Mouse (Mus musculus) hindbrain, embryonic 14.5 days (tissue): Measurements from ENCODE around the gene Depdc7. TPM values are rescaled to one million over a fixed set of nuclear protein-coding genes. Genes with fewer than 3 reads are reported as not detected.

Experiments used
- ATAC-seq: fragments of 200-750 bp; cut with Nextera tagmentation; 2 replicates; pipeline ENCODE4 v1.8.0; 2017; ENCODE audit warnings: moderate number of reproducible peaks, mild to moderate bottlenecking, moderate TSS enrichment, moderate library complexity; ENCODE audit not compliant: low FRiP score
- DNase-seq: peaks from one replicate; pipeline ENCODE4 v3.0.0-alpha.2; 2015; ENCODE audit warnings: low spot score
- H3K27ac ChIP-seq: fragments of 300-500 bp; sonication (generic); 2 replicates; pipeline ENCODE4 v1.5.1; 2014; ENCODE audit warnings: mild to moderate bottlenecking, moderate library complexity
- H3K27me3 ChIP-seq: fragments of 300-500 bp; sonication (generic); 2 replicates; pipeline ENCODE4 v1.6.1; 2014; ENCODE audit warnings: mild to moderate bottlenecking, low read length, mixed read lengths; ENCODE audit not compliant: control insufficient read depth, insufficient read depth
- H3K36me3 ChIP-seq: fragments of 300-500 bp; sonication (generic); replicated peaks from 2 replicates; pipeline ENCODE4 v1.6.1; 2014; ENCODE audit not compliant: control insufficient read depth, insufficient read depth
- H3K4me1 ChIP-seq: fragments of 300-500 bp; sonication (generic); replicated peaks from 2 replicates; pipeline ENCODE4 v1.6.1; 2014; ENCODE audit warnings: antibody characterized with exemption, low read length, mixed read lengths; ENCODE audit not compliant: control insufficient read depth, insufficient read depth
- H3K4me2 ChIP-seq: fragments of 300-500 bp; sonication (generic); replicated peaks from 2 replicates; pipeline ENCODE4 v1.6.1; 2014; ENCODE audit warnings: mild to moderate bottlenecking, moderate library complexity
- H3K4me3 ChIP-seq: fragments of 300-500 bp; sonication (generic); replicated peaks from 2 replicates; pipeline ENCODE4 v1.5.1; 2014; ENCODE audit warnings: mild to moderate bottlenecking, low read length
- H3K9ac ChIP-seq: fragments of 300-500 bp; sonication (generic); 2 replicates; pipeline ENCODE4 v1.6.1; 2014
- H3K9me3 ChIP-seq: fragments of 300-500 bp; sonication (generic); 2 replicates; pipeline ENCODE4 v1.6.1; 2016; ENCODE audit warnings: low read length; ENCODE audit not compliant: control insufficient read depth
- WGBS: fragments of 180-500 bp; shearing (Covaris S2); extraction: QIAGEN DNeasy Blood & Tissue Kit; methylation state at CpG from one replicate; pipeline ENCODE4 v1.1.7; 2014; 5-methylcytosine and 5-hydroxymethylcytosine counted together
- polyA plus RNA-seq: library from polyadenylated mRNA; unstranded; fragments of >200 nt; fragmentation: Nextera tagmentation; extraction: Ambion mirVana; gene quantifications from 2 replicates; pipeline ENCODE4 v1.2.1, GENCODE M21; 2014

Depdc7 gene
- polyA plus RNA-seq, 1 experiment from 2014 or later: 1.6 TPM

DNA sequence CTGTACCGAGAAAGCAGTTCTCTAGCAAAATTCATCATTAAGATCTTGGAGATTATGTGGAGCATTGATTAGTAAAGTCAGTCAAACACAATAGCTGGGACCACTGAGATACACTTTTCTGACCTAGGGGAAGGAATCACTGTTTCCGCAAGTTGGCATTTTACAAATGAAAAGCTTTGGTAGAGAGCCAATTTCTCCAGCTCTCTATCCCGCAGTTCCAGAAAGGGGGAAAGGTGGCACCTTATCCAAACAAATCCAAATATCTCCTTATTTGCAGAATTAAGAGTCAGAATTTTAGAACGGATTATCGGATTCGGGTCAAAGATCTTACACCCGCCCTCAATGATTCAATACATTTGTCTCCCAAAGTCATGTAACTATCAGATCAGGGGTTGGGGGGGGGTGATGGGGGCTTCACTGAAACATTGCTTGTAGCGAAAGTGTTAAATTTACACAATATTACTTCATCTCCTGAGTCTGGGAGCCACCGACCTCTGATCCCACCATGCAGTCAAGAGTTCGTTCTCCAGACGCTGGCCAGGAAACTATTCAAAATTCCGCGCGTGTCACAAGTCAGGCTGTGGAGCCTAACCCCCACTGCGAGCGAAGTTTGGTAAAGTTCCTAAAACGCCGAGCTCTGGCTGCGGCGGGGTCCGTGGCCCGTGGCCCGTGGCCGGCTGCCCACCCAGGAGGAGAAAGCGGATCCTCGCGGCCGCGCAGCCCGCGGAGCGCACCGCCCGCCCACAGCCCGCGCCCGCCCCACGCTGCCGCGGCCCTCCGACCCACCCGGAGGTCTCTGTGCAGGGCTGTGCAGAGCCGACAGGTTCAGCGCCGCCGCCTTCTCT, 560 bp downstream of the Depdc7 start:
- Histone ChIP-seq H3K27me3 (peaks cover 36% of the 10 kb centered on the region), H3K9me3 (no peaks in the 10 kb centered on the region), H3K4me1 (peaks cover 13% of the 10 kb centered on the region), H3K27ac (no peak overlapping the region), H3K9ac (peak overlapping the region; percentile 72), H3K36me3 (no peaks in the 10 kb centered on the region), H3K4me2 (peak overlapping the region; percentile 99), H3K4me3 (peak overlapping the region; percentile 69)
- DNase-seq (no peak), ATAC-seq (no peak)
- 4% methylated on average over 46 of the region's 46 CpGs for WGBS

DNA sequence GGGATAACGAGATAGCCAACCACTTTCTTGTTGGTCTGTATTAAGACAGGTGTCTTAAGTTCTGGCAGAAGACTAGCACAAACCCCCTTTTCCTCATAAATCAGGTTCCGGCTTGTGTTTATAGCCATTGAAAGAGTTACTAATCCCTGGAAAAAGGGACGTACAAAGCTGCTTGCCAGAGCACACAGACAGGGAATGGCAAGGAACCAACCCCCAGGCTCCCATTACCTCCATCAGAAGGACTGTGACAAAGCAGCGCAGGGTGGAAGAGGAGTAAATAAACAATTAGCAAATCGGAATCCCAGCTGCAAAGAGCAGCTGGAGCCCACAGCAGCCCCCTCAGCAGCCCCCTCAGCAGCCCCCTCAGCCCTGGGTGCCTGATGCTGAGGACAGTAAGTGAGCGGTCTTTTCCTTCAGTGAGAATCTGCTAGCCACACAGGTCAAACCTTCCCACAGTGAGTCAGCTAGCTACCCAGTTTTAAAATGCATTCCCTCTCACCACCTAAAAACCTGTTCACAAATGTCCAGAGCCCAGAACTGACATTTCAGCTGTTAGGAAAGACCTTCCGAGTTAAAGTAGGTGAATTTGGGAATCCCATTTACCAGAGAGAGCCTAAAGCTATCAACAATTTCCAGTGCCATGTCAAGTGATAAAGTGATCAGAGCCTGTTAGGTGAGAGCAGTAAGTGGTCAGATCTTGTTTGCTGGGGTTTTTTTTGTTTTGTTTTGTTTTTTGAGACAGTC, 1.5 kb downstream of the Depdc7 start:
- 41% methylated on average over 7 of the region's 7 CpGs for WGBS
- H3K4me1 ChIP-seq: peaks cover 13% of the 10 kb centered on the region
- H3K27ac ChIP-seq: no peak overlapping the region
- H3K9me3 ChIP-seq: no peaks in the 10 kb centered on the region
- no peak overlapping the region for H3K9ac ChIP-seq
- DNase-seq (no peak), ATAC-seq (no peak)
- peaks cover 36% of the 10 kb centered on the region for H3K27me3 ChIP-seq
- no peaks in the 10 kb centered on the region for H3K36me3 ChIP-seq
- peak overlapping the region; percentile 99; the same call in 1 of the 2 replicates for H3K4me2 ChIP-seq
- no peak overlapping the region for H3K4me3 ChIP-seq

DNA sequence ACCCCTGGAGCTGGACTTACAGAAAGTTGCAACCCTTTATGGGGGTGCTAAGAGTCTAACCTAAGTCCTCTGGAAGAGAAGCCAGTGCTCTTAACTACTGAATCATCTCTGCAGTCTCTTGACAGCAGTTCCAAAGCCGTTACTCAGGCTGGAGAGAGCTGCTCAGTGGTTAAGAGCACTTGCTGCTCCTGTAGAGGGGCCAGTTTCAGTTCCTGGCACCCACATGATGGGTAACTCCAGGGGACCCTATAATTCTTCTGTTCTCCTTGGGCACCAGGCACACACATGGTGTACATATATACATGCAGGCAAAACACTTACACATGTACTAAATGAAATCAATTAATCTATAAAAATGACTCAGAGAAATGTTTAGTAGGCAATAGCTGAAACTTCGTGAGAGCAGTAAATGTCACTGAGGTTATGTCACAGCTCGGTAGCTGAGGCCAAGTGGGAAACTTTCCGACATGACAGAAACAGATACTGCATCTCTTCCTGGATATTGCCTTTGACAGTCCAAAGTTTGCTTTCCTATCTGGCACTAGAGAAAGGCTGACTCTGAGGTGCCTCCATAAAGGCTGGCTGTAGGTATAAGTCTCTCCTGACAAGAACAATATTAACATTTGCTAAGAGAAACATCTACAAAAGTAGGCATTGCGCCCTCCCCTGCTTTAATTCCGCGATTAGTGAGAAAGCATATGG, 2.3 kb downstream of the Depdc7 start:
- no peak for DNase-seq
- Histone ChIP-seq H3K9me3 (no peaks in the 10 kb centered on the region), H3K4me2 (no peak overlapping the region), H3K27me3 (peaks cover 36% of the 10 kb centered on the region), H3K4me1 (peaks cover 13% of the 10 kb centered on the region), H3K4me3 (no peak overlapping the region), H3K27ac (no peak overlapping the region), H3K36me3 (no peaks in the 10 kb centered on the region), H3K9ac (no peak overlapping the region)
- 71% methylated on average over 7 of the region's 7 CpGs for WGBS
- ATAC-seq: no peak

DNA sequence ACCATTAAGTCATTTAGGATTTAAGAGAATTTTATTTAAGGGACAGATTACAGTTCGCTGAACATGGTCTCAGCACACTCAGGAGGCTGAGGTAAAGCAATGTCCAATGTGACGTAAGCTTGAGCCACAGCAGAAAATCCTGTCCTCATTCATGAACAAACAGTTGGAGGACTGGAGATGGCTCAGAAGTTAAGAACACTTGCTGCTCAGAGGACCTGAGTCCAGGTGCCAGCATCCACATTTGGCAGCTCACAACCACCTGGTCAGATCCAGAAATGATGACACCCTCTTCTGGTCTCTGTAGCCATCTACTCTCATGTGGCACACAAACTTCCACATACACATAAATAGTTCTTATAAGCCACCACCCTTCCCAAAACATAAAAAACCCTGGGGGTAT, 3.0 kb downstream of the Depdc7 start:
- ATAC-seq: no peak
- Histone ChIP-seq H3K9me3 (no peaks in the 10 kb centered on the region), H3K4me1 (peaks cover 13% of the 10 kb centered on the region), H3K27ac (no peak overlapping the region), H3K27me3 (peaks cover 36% of the 10 kb centered on the region), H3K36me3 (no peaks in the 10 kb centered on the region), H3K9ac (no peak overlapping the region), H3K4me2 (no peak overlapping the region), H3K4me3 (no peak overlapping the region)
- no peak for DNase-seq
- WGBS: 92% methylated on average over 2 of the region's 2 CpGs

DNA sequence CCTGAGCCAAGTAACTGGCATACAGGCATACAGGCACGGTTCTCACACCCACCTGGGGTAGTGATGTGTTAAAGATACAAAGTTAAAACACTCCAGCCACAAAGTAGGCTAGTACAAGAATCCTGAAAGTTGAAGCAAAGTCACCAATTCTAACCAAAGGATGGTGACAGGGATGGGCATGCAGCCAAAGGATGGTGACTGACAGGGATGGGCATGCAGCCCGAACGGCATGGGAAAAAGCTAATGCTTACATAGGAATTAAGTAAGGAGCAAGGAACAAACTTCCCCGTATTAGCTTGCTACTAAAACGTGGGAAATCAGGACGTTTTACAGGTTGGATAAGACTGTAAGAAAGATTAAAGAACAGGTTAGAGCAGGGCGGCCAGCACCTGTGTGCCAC, 6.4 kb downstream of the Depdc7 start:
- no peak for DNase-seq
- H3K4me1 ChIP-seq: no peaks in the 10 kb centered on the region
- 68% methylated on average over 7 of the region's 7 CpGs for WGBS
- H3K4me2 ChIP-seq: no peak overlapping the region
- no peak overlapping the region for H3K27ac ChIP-seq
- H3K27me3 ChIP-seq: peaks cover 8% of the 10 kb centered on the region; the same call in 1 of the 2 replicates
- no peaks in the 10 kb centered on the region for H3K9me3 ChIP-seq
- no peak overlapping the region for H3K9ac ChIP-seq
- ATAC-seq: no peak
- H3K36me3 ChIP-seq: no peaks in the 10 kb centered on the region
- H3K4me3 ChIP-seq: no peak overlapping the region

DNA sequence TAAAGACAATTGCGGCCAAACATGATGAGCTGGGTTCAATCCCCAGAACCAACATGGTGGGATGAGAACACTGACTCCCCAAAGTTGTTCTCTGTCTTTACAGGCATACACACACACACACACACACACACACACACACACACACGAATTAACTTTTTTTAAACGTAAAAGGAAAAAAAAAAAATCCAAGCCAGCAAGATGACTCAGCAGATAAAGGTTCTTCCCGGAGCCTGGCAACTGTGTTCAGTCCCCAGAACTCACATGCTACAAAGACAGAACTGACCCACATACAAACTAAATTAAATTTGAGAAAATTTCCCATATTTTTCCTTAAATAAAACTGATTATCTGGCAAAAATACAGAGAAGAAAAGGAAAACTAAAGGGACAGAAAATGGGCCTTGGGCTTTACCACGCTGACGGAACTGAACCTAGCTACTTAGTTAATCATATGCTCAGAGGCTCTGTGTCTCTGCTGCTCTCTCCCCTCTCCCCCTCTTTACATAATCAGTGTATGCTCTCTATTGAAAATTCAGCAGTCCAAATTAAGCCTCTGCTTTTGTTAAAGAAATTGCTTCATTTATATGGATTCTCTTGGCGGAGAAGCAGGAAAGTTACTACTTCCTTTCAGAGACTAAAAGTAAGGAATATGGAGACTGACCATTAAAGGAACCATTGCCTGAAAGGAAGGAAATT, 10.0 kb downstream of the Depdc7 start:
- Histone ChIP-seq H3K9ac (no peak overlapping the region), H3K4me3 (no peak overlapping the region), H3K4me2 (no peak overlapping the region), H3K4me1 (no peaks in the 10 kb centered on the region), H3K27ac (no peak overlapping the region), H3K36me3 (no peaks in the 10 kb centered on the region), H3K27me3 (no peaks in the 10 kb centered on the region), H3K9me3 (no peaks in the 10 kb centered on the region)
- ATAC-seq: no peak
- WGBS: 62% methylated on average over 7 of the region's 7 CpGs
- no peak for DNase-seq

DNA sequence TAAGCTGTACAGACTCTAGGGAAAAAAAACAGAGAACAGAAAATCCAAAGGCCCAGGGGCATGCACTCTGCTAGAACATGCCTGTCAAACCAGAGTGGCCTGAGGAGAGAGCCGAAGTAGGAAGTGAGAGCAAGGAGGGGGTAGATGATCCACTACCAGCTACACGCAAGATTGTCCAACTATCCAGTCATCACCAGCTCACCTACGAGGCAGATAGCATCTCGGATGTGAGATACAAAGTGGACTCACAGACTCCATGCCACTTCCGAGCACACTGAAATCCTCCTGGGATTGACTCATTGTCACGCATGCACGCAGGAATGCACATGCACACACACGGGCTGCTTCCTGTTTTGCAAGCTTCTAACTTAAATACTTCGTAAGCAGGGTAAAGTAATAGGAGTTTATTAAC, 10.6 kb downstream of the Depdc7 start:
- Histone ChIP-seq H3K4me3 (no peak overlapping the region), H3K27ac (no peak overlapping the region), H3K4me2 (no peak overlapping the region), H3K4me1 (no peaks in the 10 kb centered on the region), H3K27me3 (no peaks in the 10 kb centered on the region), H3K9ac (no peak overlapping the region), H3K36me3 (no peaks in the 10 kb centered on the region), H3K9me3 (no peaks in the 10 kb centered on the region)
- DNase-seq (no peak), ATAC-seq (no peak)
- WGBS: 85% methylated on average over 9 of the region's 9 CpGs

DNA sequence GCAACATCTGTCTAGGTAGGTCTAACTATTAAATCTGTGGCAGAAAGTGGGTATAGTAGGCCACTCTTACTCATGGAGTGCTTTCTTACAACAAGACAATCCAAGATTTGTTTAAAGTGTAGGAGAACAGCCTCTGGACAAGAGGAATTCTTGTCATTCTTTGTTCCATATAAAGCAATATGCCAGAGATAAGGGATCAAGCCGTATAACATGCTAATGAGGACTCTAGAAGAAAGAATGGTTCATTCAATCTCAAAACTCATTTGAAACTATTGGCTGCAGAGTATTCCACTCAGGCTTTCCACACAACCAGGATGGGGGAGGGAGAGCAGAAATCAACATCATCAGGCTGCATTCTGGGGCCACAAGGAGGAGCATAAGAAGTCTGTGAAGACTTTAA, 15.3 kb downstream of the Depdc7 start:
- no peak for ATAC-seq

DNA sequence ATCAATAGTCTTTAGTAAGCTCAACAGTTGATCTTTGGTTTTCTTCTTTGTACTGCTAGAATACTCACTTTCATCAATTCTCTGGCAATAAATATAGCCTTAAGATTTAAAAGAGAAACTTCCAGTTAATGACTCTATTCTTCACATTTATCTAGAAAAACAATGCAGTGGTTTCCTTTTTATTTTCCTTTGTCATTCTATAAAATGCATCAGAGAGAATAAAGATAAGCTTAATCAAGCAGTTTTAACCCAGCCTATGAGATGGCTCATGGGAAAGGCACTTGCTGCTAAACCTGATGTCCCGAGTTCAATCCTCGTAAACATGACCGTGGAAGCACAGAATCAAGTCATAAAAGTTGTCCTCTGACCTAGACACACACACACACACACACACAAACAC, 20.7 kb downstream of the Depdc7 start:
- ATAC-seq (no peak), DNase-seq (no peak)
- H3K9ac ChIP-seq: no peak overlapping the region
- no peaks in the 10 kb centered on the region for H3K27me3 ChIP-seq
- no peak overlapping the region for H3K4me2 ChIP-seq
- whole genome bisulfite sequencing: 89% methylated on average over 3 of the region's 3 CpGs
- no peaks in the 10 kb centered on the region for H3K9me3 ChIP-seq
- no peaks in the 10 kb centered on the region for H3K36me3 ChIP-seq
- H3K4me1 ChIP-seq: no peaks in the 10 kb centered on the region
- no peak overlapping the region for H3K27ac ChIP-seq
- no peak overlapping the region for H3K4me3 ChIP-seq

More for the DNA sequence above, 15.3 kb downstream of the Depdc7 start:
- no peak for DNase-seq
- Histone ChIP-seq H3K9ac (no peak overlapping the region), H3K4me2 (no peak overlapping the region), H3K4me1 (no peaks in the 10 kb centered on the region), H3K27ac (no peak overlapping the region), H3K36me3 (no peaks in the 10 kb centered on the region), H3K9me3 (no peaks in the 10 kb centered on the region), H3K4me3 (no peak overlapping the region), H3K27me3 (no peaks in the 10 kb centered on the region)
- 67% methylated on average over 1 of the region's 1 CpGs for WGBS
